Mouse (Mus musculus) ZHBTc4 (cell line): ENCODE results near the gene Gigyf1.

ENCODE experiments used
- DNase-seq: peaks from one replicate; pipeline ENCODE4 v3.0.0-alpha.2; 2011; ENCODE audit warnings: low read depth, low spot score

The Gigyf1 gene

DNA sequence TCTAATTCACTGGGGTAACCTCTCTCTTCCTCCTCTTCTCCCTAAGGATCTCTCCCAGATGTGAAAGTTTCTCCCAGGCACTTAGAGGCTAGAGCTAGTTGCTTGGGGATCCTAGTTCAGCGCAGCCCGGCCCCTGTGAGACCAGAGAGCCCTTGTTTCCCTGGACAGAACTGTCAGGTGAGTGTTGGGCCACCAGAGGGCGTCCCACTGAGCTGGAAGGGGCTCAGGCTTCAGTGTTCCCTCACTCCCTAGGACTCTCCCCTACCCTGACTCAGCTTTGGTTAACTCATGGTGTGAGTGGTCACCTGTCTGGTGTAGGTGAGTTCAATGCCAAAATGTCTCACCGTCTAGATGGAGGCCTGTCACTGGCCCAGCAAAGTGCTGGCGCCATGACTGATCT, at the start of gene Gigyf1:
Gene Gigyf1, plus strand, starts transcription at position 113 of the 400 bp plus-strand sequence.
- DNase-seq = peak; percentile 77

DNA sequence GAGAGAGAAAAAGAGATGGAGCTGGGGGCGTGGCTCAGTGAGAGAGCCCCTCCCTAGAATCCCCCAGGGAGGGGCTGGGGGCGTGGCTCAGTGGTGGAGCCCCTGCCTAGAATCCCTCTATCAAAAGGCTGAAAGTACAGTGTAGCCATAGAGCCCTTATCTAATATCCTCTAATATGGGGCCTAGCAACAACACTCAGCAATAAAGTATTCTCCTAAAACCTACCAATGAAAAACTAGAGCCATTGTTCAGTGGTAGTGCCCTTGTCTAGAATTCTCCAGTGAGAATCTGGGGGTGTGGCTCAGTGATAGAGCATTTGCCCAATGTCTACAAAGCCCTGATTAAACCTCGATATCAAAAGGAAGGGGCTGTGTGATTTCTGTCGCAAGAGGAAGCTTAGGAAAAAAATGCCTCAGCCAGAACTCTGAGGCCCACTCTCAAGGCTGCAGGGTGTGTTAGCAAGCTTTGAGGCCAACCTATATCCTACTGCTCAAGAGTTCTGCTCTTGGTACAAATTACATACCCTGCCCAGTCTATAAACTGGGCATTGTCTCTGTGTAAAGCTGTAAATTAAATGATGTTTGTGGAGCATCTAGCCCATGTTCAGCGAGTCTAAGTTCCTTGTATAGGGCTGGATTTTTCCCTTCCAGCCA, 46.0 kb upstream of the Gigyf1 start:
- DNase-seq = no peak

DNA sequence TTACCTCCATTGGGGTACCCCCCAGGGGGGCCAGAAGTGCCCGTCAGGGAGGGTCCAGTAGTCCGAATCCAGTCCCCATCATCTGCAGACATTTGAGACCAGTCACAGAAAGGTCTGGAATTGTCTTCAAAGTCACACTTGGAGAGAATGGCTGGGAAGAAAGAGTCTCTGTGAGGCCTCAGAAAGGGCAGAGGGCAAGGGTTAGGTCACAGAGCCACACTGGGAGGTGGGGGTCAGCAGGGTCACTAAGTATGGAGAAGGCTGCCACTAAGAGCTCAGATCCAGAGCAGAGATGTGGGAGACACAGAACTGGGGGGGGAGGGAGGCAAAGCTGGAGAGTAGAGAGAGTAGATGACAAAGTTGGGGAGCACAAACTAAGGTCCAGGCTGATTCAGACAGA, 44.0 kb upstream of the Gigyf1 start:
- DNase-seq = no peak

DNA sequence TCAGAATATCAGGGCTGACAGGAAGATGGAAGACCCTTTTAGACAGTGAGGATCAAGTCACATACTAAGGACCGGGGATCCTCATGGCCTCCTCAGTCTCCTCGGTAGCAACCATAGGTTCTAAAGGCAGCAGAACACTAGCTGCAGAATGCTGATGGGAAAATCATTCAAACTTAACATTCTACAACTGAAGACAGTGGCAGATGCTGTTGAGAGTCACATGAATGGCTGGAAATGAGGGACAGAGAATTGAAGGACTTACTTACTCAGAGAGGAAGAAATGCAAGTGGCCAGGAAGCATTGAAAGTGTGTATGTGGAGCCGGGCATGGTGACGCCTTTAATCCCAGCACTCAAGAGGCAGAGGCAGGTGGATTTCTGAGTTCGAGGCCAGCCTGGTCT, 41.4 kb upstream of the Gigyf1 start, which contains the start of gene Zan:
Gene Zan, minus strand, starts transcription at position 101 of the 400 bp plus-strand sequence.
- no peak for DNase-seq

DNA sequence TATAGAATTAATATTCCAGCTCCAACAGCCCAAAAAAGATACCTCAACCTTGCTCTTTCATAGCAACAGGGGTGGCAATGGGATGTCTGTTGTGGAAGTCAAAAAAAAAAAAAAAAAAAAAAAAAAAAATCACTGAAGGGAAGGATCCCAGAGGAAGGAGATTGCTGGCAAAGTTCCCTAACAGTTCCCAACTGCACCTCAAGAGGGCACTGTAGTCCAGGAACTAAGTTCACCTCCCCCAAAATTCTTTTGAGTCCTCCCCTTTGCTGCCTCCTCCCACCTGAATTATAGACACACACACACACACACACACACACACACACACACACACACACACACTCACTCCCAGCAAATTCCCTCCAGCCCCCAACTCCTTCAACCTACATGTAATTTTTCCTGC, 37.2 kb upstream of the Gigyf1 start:
- DNase-seq = peak; percentile 84

DNA sequence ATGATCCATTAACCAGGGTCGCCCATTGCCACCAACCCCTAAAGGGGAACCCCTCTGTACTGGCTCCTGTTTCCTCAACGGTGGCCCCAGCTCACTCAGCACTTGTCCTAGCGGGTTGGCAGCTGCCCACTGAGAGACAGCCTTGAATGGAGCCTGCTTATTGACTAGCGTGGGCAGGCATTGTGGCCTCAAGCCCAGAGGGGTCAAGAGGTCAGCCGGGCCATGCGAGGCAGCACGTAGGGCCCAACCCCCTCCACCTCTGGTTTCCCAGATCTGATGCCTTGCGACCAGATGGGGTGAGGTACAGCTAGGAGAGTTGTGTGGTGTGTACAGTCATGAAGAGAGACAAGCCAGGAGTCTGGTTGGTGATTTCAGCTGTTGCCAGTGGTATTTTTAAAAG, 36.5 kb upstream of the Gigyf1 start:
- DNase-seq = no peak

DNA sequence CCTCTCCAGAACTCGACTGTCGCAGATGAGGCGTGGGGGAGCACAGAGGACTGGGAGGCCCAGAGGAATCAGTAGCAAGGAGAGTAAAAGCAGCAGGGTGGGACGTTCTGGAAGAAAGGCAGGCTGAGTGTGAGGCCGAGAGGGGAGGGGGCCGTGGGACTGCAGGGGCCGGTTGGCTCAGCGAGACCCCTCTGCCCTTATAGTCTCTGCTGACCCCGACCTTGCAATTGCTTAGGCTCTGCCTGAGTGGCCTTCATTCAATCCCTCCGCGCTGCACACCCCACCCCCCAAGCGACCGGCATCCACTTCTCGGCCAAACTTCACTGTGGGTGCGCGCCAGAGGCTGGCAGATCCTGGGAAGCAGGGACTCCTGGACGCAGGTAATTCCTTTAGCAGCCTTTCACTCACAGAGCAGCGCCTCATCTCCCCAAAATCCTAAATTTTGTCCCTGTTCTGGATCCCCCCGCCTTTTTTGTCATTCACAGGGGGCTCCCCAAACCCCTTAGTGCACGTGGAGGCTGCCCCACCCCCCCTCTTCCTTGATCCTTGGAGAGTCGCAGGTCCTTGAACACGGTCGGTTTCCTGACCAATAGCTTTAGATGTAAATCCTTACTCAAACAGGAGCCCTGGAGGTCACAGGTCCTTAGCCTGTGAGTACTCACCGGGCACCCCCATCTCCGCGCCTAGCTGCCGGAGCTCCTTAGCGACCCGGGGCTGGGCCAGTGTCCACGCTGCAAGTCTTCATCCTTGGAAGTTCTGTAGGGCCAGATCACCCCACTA, 33.1 kb upstream of the Gigyf1 start:
- DNase-seq = no peak

DNA sequence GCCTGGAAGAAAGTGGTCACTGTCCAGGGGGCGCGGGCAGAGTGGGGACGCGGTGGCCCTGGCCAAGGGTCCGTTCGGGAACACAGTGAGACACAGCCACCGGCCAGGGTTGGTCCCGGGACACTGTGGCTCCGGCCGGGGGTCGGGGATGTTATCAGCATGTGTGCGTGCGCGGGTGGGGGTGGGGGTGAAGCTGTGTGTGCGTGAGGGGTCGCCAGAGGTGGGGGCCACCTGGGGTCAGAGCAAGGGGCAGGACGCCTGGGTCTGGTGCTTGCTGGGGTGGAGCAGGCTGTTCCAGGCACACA, 32.5 kb upstream of the Gigyf1 start:
- no peak for DNase-seq

DNA sequence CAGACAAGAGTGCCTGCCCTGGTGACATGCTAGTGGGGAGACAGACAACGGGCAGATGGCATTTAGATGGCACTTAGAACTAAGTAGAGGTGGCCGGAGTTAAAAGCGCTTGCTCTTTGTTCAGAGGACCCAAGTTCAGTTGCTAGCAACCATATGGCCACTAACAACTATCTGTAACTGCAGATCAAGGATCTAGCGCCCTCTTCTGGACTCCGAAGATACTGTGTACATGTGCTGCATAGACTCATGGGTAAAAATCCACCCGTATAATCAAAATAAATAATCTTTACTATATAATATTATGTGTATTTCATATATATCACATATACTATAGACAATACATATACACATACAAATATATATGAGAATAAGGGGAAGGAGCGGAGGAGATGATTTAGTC, 30.7 kb upstream of the Gigyf1 start:
- peak; percentile 78 for DNase-seq

DNA sequence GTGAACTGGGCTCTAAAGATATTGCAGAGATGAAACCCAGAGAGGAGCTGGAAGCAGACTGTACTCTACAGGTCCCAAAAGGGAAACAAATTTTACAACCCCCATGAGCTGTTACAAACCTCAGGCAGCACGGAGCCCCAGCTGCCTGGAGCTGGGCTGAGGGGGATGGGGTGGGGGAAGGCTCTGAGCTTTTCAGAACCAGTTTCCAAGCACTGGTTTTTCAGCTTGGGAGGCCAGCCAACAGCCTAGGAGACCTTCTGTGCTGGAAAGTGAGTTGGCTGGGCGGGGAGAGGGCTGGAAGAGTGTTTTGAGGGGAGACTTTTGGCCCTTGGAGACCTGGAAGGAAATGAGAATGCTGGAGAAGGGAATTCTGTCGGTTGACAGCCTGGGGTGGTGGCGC, 26.8 kb upstream of the Gigyf1 start:
- no peak for DNase-seq

DNA sequence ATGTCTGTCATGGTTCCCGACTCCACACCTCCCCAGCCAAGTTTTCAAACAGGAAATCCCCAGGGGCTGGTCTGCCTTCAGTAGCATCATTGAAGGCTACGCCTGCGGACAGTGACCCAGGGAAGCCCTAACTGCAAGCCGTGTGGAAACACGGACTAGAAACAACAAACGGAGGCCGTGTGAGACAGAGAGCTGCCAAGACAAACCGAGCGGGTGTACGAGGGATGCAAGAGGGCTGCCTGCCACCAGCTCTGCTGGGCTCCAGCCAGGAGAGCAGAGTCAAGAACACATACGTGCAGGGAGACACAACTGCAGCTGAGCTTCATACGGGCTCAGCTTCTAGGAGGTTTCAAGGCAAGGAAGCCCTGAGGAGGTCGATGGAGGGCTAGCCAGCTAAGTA, 24.5 kb upstream of the Gigyf1 start:
- DNase-seq = peak; percentile 45

DNA sequence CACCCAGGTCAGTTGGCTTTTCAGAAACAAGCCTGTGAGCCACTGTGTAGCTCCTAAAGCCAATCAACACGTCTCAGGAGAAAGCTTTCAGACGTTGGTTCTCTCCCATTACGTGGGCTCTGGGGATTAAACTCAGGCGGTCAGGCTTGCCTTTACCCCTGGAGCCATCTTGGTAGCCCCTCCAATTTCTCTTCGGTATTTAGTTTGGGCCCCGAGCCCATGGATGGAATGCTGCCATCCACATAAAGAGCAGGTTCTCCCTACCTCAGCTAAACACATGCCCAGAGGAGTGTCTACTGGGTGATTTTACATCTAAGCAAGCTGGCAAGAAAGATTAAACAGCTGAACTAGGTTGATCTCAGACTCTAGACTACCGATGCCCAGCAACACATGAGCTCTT, 18.2 kb upstream of the Gigyf1 start:
- DNase-seq = no peak

DNA sequence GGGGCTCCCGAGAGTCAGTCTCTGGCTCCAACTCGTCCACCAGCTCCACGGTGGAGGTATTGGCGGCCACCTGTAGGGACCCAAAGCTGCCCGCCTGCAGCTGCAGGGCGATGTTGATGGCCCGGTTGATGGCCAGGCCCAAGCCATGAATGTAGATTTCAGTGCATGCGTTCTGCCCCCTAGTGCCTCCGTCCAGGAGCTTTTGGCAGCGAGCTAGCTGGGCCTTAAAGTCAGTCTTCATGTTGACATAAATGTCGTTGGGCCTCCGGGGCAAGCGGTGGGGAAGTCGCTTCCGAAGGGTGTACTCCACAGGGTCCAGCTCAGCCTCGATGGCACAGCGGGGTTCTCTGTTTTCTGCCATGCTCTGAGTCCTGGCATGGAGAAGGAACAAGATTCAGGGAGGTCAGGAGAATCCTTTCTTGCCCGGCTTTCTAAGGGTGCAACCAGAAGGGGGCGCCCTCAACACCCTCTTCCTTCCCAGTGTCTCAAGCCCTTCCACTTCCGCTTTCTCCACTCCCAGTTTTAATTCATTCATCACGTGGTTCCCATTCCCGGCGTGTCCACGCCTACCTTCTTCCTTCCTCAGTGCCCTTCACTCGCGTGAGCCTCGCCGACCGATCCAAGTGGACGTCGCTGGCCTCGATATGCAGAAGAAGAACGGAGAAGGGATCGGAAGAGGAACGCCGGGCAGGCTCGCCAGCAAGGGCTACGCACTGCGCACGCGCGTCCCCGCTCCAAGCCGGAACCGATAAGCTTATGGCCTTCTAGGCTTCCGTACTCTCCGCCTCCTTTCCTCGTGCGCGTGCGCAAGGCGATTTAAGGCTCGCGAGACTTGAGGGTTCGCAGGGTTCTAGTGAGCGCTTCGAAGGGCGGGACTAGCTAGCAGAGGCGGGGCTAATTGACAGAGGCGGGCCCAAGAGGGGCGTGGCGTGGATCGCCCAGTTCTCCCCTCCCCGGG, 16.4 kb upstream of the Gigyf1 start, which contains the start of gene Pop7:
Gene Pop7, minus strand, starts transcription at position 810 of the 958 bp plus-strand sequence.
- DNase-seq = peak; percentile 100

DNA sequence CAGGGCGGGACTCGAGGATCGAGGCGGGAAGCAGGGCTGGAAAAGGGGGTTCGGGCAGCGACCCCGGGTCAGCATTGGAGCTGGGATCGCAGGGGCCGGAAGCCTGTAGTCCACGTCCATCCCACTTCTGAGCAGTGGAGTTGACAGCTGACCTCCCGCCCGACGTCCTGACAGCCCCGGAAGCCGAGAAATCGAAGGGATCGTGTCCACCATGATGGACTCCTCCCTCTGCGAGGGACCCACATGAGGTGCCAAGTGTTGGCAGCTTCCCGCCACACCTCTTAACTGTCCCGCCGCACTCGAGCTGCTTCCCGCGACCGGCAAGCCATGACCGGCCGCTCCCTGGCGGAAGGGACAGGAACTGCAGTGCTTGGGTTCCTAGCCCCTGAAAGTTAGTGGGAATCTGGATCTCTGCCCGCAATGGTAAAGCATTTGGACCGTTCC, 15.7 kb upstream of the Gigyf1 start:
- DNase-seq = peak; percentile 96

DNA sequence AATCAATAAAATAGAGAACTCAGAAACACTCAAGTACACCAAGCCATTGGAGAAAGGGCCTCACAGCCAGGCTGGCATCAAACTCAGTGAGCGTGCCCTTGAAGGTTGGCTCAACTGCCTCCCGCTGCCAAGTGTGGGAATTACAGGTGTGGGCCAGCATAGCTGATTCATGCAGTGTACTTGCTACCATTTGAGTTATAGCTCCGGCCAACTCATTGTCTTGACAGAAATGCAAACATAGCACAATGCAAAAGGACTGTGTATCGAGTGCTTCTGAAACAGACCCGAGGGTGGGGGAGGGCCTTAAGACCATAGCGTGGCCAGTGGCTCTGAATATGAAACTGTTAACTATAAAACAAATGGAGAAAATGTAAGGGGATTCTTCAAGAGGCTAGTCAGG, 14.3 kb upstream of the Gigyf1 start:
- DNase-seq = no peak

DNA sequence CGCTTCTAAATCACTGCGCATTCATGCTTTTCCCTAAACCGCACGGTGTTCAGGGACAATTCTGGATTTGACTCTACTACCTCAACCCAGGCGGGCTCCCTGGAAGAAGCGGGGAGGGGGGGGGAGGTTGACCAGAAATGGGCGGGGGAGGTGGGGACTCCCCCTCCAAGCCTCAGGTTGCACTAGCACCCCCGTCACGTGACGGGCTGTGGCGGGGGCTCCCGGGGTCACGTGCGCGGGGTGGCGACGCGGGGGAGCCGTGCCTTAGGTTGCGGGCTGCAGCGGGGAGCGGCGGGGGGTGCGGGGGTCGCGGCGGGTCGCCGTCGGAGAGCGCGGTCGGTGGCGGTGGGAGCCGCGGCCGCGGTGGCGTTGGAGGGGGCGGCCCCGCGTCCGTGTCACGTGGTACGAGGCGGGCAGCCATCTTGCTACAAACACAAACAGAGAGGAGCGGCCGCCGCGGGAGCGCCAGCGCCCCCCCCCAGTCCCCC, 8.3 kb upstream of the Gigyf1 start:
- DNase-seq = peak; percentile 81

DNA sequence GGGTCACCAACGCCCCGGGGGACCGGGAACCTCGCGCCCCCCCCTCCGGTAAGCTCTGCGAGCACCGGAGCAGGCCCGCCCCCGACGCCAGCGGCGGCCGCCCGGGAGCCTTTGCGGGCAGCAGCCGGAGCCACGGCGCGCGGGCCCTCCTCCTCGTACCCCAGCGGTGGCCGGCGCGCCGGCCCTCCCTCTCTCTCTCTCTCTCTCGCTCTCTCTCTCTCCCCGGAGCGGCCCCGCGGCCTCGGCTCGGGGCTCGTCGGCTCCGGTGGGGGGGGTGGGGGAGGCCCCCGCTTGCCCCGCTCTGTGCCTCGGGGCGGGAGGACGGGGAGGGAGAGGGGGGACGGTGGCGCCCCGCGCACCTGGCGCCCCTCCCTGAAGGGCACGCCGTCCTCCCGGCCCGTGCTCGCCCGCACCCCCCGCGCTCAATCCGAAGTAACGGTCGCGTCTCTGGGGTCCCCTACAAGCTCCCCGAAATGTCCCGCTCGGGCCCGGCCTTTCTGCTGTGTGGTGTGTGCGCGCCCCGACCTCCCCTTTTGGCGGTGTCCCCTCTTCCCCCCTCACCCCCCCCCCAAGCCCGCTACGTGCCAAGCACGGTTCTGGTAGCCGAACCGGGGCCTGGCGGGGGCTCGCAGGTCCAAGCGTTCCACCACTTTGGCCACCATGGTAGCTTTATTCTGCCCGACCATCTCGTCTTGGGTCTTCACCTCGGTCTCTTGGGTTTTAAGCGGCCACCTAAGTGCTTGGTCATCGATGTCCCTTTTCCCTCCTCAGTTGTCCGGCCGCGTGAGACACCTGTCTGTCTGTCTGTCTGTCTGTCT, 7.6 kb upstream of the Gigyf1 start:
- no peak for DNase-seq

DNA sequence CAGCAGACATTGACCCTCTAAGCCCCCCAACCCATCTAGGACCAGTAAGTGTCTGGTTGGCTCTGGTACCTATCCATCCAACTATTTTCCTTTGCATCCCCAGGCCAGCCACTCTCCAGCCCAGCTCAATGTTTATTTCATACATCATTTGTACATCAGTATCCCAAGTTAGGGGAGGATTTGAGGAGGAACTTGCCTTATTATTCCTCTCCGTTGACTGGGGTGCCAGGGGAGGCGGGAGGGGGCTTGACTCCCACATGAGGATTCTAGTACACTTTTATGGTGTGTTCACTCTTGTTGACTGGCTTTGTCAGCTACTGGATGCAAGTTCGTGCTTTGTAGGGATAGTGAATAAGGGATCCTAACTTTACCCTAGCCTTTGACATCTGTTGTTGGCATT, 6.6 kb upstream of the Gigyf1 start:
- no peak for DNase-seq

DNA sequence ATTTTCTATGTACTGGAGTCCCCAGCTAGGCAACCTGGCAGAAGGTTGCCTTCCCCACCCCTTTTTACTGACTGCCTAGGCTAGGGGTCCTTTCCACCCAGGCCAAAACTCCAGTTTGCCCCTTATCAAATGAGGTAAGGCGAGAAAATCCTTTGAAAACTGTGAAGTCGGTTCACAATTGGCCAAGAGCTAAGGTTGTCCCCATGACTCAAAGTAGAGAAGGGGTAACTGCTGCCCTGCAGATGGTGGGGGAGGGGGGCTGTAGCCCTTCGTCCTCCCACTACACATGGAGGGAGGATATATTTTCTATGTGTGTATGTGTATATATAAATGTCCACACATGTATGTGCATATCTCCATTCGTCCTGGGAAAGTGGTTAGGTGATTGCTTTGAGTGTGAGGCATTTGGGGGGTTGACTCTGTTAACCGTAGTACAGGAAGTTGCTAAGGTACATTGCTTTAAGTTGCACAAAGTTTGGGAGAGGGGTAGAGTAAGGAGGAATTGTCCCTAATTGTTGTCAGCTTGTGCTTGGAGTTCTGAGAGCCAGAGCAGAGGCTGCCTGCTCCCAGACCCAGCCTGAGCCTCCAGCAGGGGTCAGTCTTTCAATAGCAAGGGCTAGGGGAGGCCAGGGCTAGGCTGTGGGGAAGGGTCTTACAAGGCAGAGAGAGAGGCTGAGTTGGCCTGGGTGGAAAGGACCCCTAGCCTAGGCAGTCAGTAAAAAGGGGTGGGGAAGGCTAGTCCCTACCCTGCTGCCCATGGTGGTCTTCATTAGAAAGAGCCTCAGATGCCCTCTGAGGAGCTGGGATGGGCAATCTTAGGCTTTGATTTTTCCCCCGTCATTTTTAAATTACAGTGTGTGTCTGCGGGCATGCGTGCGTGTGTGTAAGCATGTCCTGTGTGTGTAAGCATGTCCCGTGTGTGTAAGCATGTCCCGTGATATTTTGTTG, 5.2 kb upstream of the Gigyf1 start:
- peak; percentile 56 for DNase-seq
